Mouse (Mus musculus): ENCODE results near the gene Fam92a. TPM values are rescaled to one million over a fixed set of nuclear protein-coding genes. Genes with fewer than 3 reads are reported as not detected.
"Not testable (repeated sequence)": the region's sequence is repeated elsewhere in the genome, so short reads cannot be mapped to it uniquely, and the experiment has no call there.

The Fam92a gene
- polyA plus RNA-seq (2014; fragmentation: Nextera tagmentation; extraction: Ambion mirVana), result 102 and 105 TPM in 2 replicates

- peak within 1 kb of the TSS; percentile 82 for H3K4me3 ChIP-seq (ENCODE audit: low read depth, low read length)
- peak within 1 kb of the TSS; percentile 69 for H3K4me2 ChIP-seq (replicated peaks; ENCODE audit: low read depth, low read length)
- H3K9me3 ChIP-seq (ENCODE audit: control insufficient read depth, low read depth, low read length), result no peaks in the 10 kb centered on the region
- no peaks in the 10 kb centered on the region for H3K27me3 ChIP-seq (ENCODE audit: control insufficient read depth, insufficient read depth, low read length)
- H3K27ac ChIP-seq (ENCODE audit: low read length), result peak within 1 kb of the TSS; percentile 91
- H3K36me3 ChIP-seq (ENCODE audit: control insufficient read depth, insufficient read depth, low read length), result peaks cover 7% of the 10 kb centered on the region
- H3K4me1 ChIP-seq (ENCODE audit: control insufficient read depth, insufficient read depth, low read length), result peaks cover 8% of the 10 kb centered on the region; the same call in 1 of the 2 replicates
- under 1% methylated on average over 74 of the region's 74 CpGs for WGBS
- H3K9ac ChIP-seq (replicated peaks; ENCODE audit: low read depth, low read length), result peak within 1 kb of the TSS; percentile 99
- peak; percentile 90 for ATAC-seq (ENCODE audit: insufficient number of reproducible peaks, insufficient read depth, low FRiP score, low read depth)
Observed at GRCm38 (mm10) chr4:12171318-12172091, at the start of gene Fam92a. Gene Fam92a, minus strand, starts transcription at chr4:12172015.

GRCm38 (mm10) chr4:12178992-12179391 is 7.2 kb upstream of the Fam92a start:
- WGBS, result 84% methylated on average over 10 of the region's 10 CpGs
- no peak for ATAC-seq (ENCODE audit: insufficient number of reproducible peaks, insufficient read depth, low FRiP score, low read depth)
- Histone ChIP-seq H3K9ac (replicated peaks; ENCODE audit: low read depth, low read length) (no peak overlapping the region), H3K9me3 (ENCODE audit: control insufficient read depth, low read depth, low read length) (no peaks in the 10 kb centered on the region), H3K36me3 (ENCODE audit: control insufficient read depth, insufficient read depth, low read length) (no peaks in the 10 kb centered on the region), H3K4me1 (ENCODE audit: control insufficient read depth, insufficient read depth, low read length) (no peaks in the 10 kb centered on the region), H3K27me3 (ENCODE audit: control insufficient read depth, insufficient read depth, low read length) (no peaks in the 10 kb centered on the region), H3K4me2 (replicated peaks; ENCODE audit: low read depth, low read length) (no peak overlapping the region), H3K4me3 (ENCODE audit: low read depth, low read length) (no peak overlapping the region), H3K27ac (ENCODE audit: low read length) (no peak overlapping the region)

GRCm38 (mm10) chr4:12170986-12171317 is 863 bp downstream of the Fam92a start:
- Histone ChIP-seq H3K4me3 (ENCODE audit: low read depth, low read length) (peak overlapping the region; percentile 82), H3K36me3 (ENCODE audit: control insufficient read depth, insufficient read depth, low read length) (peaks cover 12% of the 10 kb centered on the region), H3K4me1 (ENCODE audit: control insufficient read depth, insufficient read depth, low read length) (peaks cover 8% of the 10 kb centered on the region; the same call in 1 of the 2 replicates), H3K27ac (ENCODE audit: low read length) (peak overlapping the region; percentile 91), H3K9ac (replicated peaks; ENCODE audit: low read depth, low read length) (peak overlapping the region; percentile 99), H3K9me3 (ENCODE audit: control insufficient read depth, low read depth, low read length) (no peaks in the 10 kb centered on the region), H3K27me3 (ENCODE audit: control insufficient read depth, insufficient read depth, low read length) (no peaks in the 10 kb centered on the region), H3K4me2 (replicated peaks; ENCODE audit: low read depth, low read length) (peak overlapping the region; percentile 69)
- 8% methylated on average over 9 of the region's 9 CpGs for WGBS
- ATAC-seq (ENCODE audit: insufficient number of reproducible peaks, insufficient read depth, low FRiP score, low read depth), result no peak

GRCm38 (mm10) chr4:12147660-12148059 is 24.2 kb downstream of the Fam92a start:
- Histone ChIP-seq H3K27ac (ENCODE audit: low read length) (no peak overlapping the region), H3K9me3 (ENCODE audit: control insufficient read depth, low read depth, low read length) (no peaks in the 10 kb centered on the region), H3K36me3 (ENCODE audit: control insufficient read depth, insufficient read depth, low read length) (peaks cover 6% of the 10 kb centered on the region; the same call in 1 of the 2 replicates), H3K4me3 (ENCODE audit: low read depth, low read length) (no peak overlapping the region), H3K9ac (replicated peaks; ENCODE audit: low read depth, low read length) (no peak overlapping the region), H3K4me2 (replicated peaks; ENCODE audit: low read depth, low read length) (no peak overlapping the region), H3K27me3 (ENCODE audit: control insufficient read depth, insufficient read depth, low read length) (no peaks in the 10 kb centered on the region), H3K4me1 (ENCODE audit: control insufficient read depth, insufficient read depth, low read length) (no peaks in the 10 kb centered on the region)
- ATAC-seq (ENCODE audit: insufficient number of reproducible peaks, insufficient read depth, low FRiP score, low read depth), result no peak

- not testable (repeated sequence) for H3K9ac ChIP-seq (replicated peaks; ENCODE audit: low read depth, low read length); H3K36me3 ChIP-seq (ENCODE audit: control insufficient read depth, insufficient read depth, low read length); H3K4me3 ChIP-seq (ENCODE audit: low read depth, low read length); H3K4me2 ChIP-seq (replicated peaks; ENCODE audit: low read depth, low read length); H3K27ac ChIP-seq (ENCODE audit: low read length); ATAC-seq (ENCODE audit: insufficient number of reproducible peaks, insufficient read depth, low FRiP score, low read depth); H3K27me3 ChIP-seq (ENCODE audit: control insufficient read depth, insufficient read depth, low read length); H3K4me1 ChIP-seq (ENCODE audit: control insufficient read depth, insufficient read depth, low read length); H3K9me3 ChIP-seq (ENCODE audit: control insufficient read depth, low read depth, low read length)
- WGBS, result 90% methylated on average over 5 of the region's 7 CpGs
Observed at GRCm38 (mm10) chr4:12141516-12141915, 30.3 kb downstream of the Fam92a start.

GRCm38 (mm10) chr4:12140592-12141062 is 31.2 kb downstream of the Fam92a start:
- not testable (repeated sequence) for H3K4me1 ChIP-seq (ENCODE audit: control insufficient read depth, insufficient read depth, low read length); H3K9ac ChIP-seq (replicated peaks; ENCODE audit: low read depth, low read length)

GRCm38 (mm10) chr4:12140141-12140567 is 31.7 kb downstream of the Fam92a start, which contains the start of gene Rbm12b1:
Gene Rbm12b1, plus strand, starts transcription at chr4:12140264.
- ATAC-seq (ENCODE audit: insufficient number of reproducible peaks, insufficient read depth, low FRiP score, low read depth), result peak; percentile 99
- Histone ChIP-seq H3K4me3 (ENCODE audit: low read depth, low read length) (peak within 1 kb of the TSS; percentile 31), H3K4me2 (replicated peaks; ENCODE audit: low read depth, low read length) (peak within 1 kb of the TSS; percentile 34)
- WGBS, result 2% methylated on average over 17 of the region's 32 CpGs
- H3K9ac ChIP-seq (replicated peaks; ENCODE audit: low read depth, low read length); H3K27ac ChIP-seq (ENCODE audit: low read length); H3K4me1 ChIP-seq (ENCODE audit: control insufficient read depth, insufficient read depth, low read length); H3K36me3 ChIP-seq (ENCODE audit: control insufficient read depth, insufficient read depth, low read length); H3K27me3 ChIP-seq (ENCODE audit: control insufficient read depth, insufficient read depth, low read length); H3K9me3 ChIP-seq (ENCODE audit: control insufficient read depth, low read depth, low read length): not testable (repeated sequence)

More at GRCm38 (mm10) chr4:12140592-12141062, 31.2 kb downstream of the Fam92a start:
- H3K4me3 ChIP-seq (ENCODE audit: low read depth, low read length), result peak overlapping the region; percentile 29; the same call in 1 of the 2 replicates
- H3K27me3 ChIP-seq (ENCODE audit: control insufficient read depth, insufficient read depth, low read length); H3K27ac ChIP-seq (ENCODE audit: low read length); H3K9me3 ChIP-seq (ENCODE audit: control insufficient read depth, low read depth, low read length); H3K36me3 ChIP-seq (ENCODE audit: control insufficient read depth, insufficient read depth, low read length): not testable (repeated sequence)
- WGBS, result 9% methylated on average over 20 of the region's 40 CpGs
- peak overlapping the region; percentile 34 for H3K4me2 ChIP-seq (replicated peaks; ENCODE audit: low read depth, low read length)
- ATAC-seq (ENCODE audit: insufficient number of reproducible peaks, insufficient read depth, low FRiP score, low read depth), result peak; percentile 84
